Mouse (Mus musculus) G1E (cell line): ENCODE results near the gene Lnx1.

Experiments
- CTCF ChIP-seq: IDR thresholded peaks from 2 replicates; pipeline ENCODE4 v1.5.1; 2012; ENCODE audit warnings: low read depth, low read length, inconsistent platforms, mixed read lengths
- GATA1 ChIP-seq: IDR thresholded peaks from 2 replicates; pipeline ENCODE4 v1.6.1; 2012; ENCODE audit warnings: borderline replicate concordance, low read length, inconsistent platforms, mixed read lengths
- GATA2 ChIP-seq: IDR thresholded peaks from 2 replicates; pipeline ENCODE4 v1.6.1; 2012; ENCODE audit warnings: low read depth, low read length, inconsistent platforms, borderline replicate concordance

GRCm38 (mm10) chr5:74610511-74610910 is 92.2 kb downstream of the Lnx1 start:
- TF ChIP-seq CTCF (no peak), GATA2 (no peak), GATA1 (no peak)
